In genomic region chr17:45322842-45323241, GRCm38 (mm10) we compare ENCODE assay signal across 14 mouse cellular contexts.
DNase-seq lines count a peak whose midpoint lies in the region; TF ChIP-seq lines count a peak whose summit lies in the region.
"Had no signal": no experiment of that assay in that cellular context is flagged by ENCODE, and none has a peak within 500 bp of the region (broad histone marks: within the 10 kb centered on the region; RNA-seq: fewer than 3 reads in every experiment).

No protein-coding gene starts in this region.

- peak; percentile 14 to 22 for DNase-seq in left cerebral cortex, adult 18-20 months (ENCODE audit: low spot score in 2 of 2)
- no peak for DNase-seq in left cerebral cortex, adult 2 months (ENCODE audit: extremely low spot score in 1 of 2, low spot score in 2 of 2)
- DNase-seq in 3T3-L1 (ENCODE audit: low read depth, low spot score) = peak; percentile 39
- peak; percentile 47 for DNase-seq in CH12.LX (ENCODE audit: extremely low read depth)
- DNase-seq in kidney, adult 9 months = peak; percentile 34
- no peak for DNase-seq in thymus, adult 18-20 months
- no peak for DNase-seq in right cerebral cortex, postnatal 25 days
- DNase-seq: gastrocnemius, postnatal 25 days had no signal

- in situ Hi-C loops in CH12.LX (cut with MboI; ENCODE audit: low pct_ligation_motif_present, low pct_unique_long_range_greater_than_20kb, low sequenced_read_pairs) = no loop called here

- TF ChIP-seq RAD21 in CH12.LX (IDR thresholded peaks at IDR 0.05; ENCODE audit: low read depth, low read length) = no peak

- H3K4me2 ChIP-seq in CH12.LX (ENCODE audit: insufficient read depth, low read depth, poor library complexity, severe bottlenecking) = no peak overlapping the region
- H3K4me2 ChIP-seq: forebrain, embryonic 15.5 days; hindbrain, embryonic 13.5 days; neural tube, embryonic 15.5 days; stomach, embryonic 15.5 days had no signal

- H3K36me3 ChIP-seq in CH12.LX (replicated peaks in 1 of 2; ENCODE audit: control insufficient read depth in 1 of 2, insufficient read depth in 1 of 2, low read length in 1 of 2) = no peaks in the 10 kb centered on the region
- H3K36me3 ChIP-seq: forebrain, embryonic 15.5 days; hindbrain, embryonic 13.5 days; neural tube, embryonic 15.5 days; stomach, embryonic 15.5 days had no signal

- H3K4me3 ChIP-seq in left cerebral cortex, adult 2 months = no peak overlapping the region
- no peak overlapping the region for H3K4me3 ChIP-seq in CH12.LX (replicated peaks in 1 of 3; ENCODE audit: low read depth in 2 of 3, low read length in 2 of 3, poor library complexity in 1 of 3)
- H3K4me3 ChIP-seq: forebrain, embryonic 15.5 days; hindbrain, embryonic 13.5 days; neural tube, embryonic 15.5 days; stomach, embryonic 15.5 days had no signal

- intact Hi-C loops in left cerebral cortex, adult 2 months (cut with DNase I) = no loop called here

- H3K27me3 ChIP-seq in CH12.LX (replicated peaks) = no peaks in the 10 kb centered on the region
- H3K27me3 ChIP-seq: forebrain, embryonic 15.5 days; hindbrain, embryonic 13.5 days; stomach, embryonic 15.5 days had no signal

- TF ChIP-seq POLR2A in CH12.LX (IDR thresholded peaks at IDR 0.05; ENCODE audit: low read depth, low read length) = no peak

- no peaks in the 10 kb centered on the region for H3K9me3 ChIP-seq in CH12.LX (replicated peaks; ENCODE audit: low read length)
- H3K9me3 ChIP-seq: forebrain, embryonic 15.5 days; hindbrain, embryonic 13.5 days; neural tube, embryonic 15.5 days; stomach, embryonic 15.5 days had no signal

- H3K27ac ChIP-seq in left cerebral cortex, adult 2 months = no peak overlapping the region
- H3K27ac ChIP-seq in CH12.LX (ENCODE audit: insufficient read depth, low read depth) = no peak overlapping the region
- H3K27ac ChIP-seq: forebrain, embryonic 15.5 days; hindbrain, embryonic 13.5 days; liver, embryonic 14.5 days; macrophage; neural tube, embryonic 15.5 days; stomach, embryonic 15.5 days had no signal

- TF ChIP-seq EP300 in CH12.LX (IDR thresholded peaks at IDR 0.05; ENCODE audit: low read length) = no peak

- no peak for TF ChIP-seq CTCF in left cerebral cortex, adult 2 months (IDR thresholded peaks at IDR 0.05)
- no peak for TF ChIP-seq CTCF in CH12.LX (conservative IDR thresholded peaks at IDR 0.05 in 1 of 2, IDR thresholded peaks at IDR 0.05 in 1 of 2; ENCODE audit: low read depth in 2 of 2, low read length in 2 of 2)

- peaks cover 2 to 28% of the 10 kb centered on the region in 2 experiments; a peak in 3 of 4 replicates for H3K4me1 ChIP-seq in CH12.LX (ENCODE audit: control insufficient read depth in 1 of 2, insufficient read depth in 2 of 2)
- H3K4me1 ChIP-seq: forebrain, embryonic 15.5 days; stomach, embryonic 15.5 days had no signal

- dilution Hi-C loops in CH12.LX (cut with MboI; ENCODE audit: extremely low pct_ligation_motif_present, extremely low pct_unique_long_range_greater_than_20kb, low sequenced_read_pairs) = no loop called here

- no peaks in the 10 kb centered on the region for H3K79me2 ChIP-seq in CH12.LX (replicated peaks; ENCODE audit: control insufficient read depth, extremely low read depth, insufficient read depth, poor library complexity, severe bottlenecking)

- no peak overlapping the region for H3K9ac ChIP-seq in CH12.LX (ENCODE audit: insufficient read depth, low read depth)
- H3K9ac ChIP-seq: forebrain, embryonic 15.5 days; hindbrain, embryonic 13.5 days; liver, embryonic 14.5 days; neural tube, embryonic 15.5 days; stomach, embryonic 15.5 days had no signal

TF ChIP-seq in CH12.LX, 34 proteins besides CTCF, POLR2A, EP300 and RAD21:
- TF ChIP-seq JUND (conservative IDR thresholded peaks at IDR 0.05; ENCODE audit: low read depth, low read length) (peak; percentile 33; the same call in 1 of the 2 replicates), NRF1 (IDR thresholded peaks at IDR 0.05; ENCODE audit: low read depth, low read length) (no peak), JUN (IDR thresholded peaks at IDR 0.05; ENCODE audit: insufficient read depth, low read depth, low read length) (peak; percentile 61)

Comparison
In these comparisons a context has a peak if more than half of its experiments do, and no peak if none do; other contexts are left out.
1. DNase-seq: peak in left cerebral cortex, adult 18-20 months (2 of 2), 3T3-L1 (single experiment), CH12.LX (single experiment) and kidney, adult 9 months (single experiment); none in left cerebral cortex, adult 2 months (0 of 2), thymus, adult 18-20 months (0 of 2) and right cerebral cortex, postnatal 25 days (single experiment).